Mouse (Mus musculus) C2C12 (cell line): ENCODE results near the gene Cxcr3. TPM values are rescaled to one million over a fixed set of nuclear protein-coding genes. Genes with fewer than 3 reads are reported as not detected.

Source experiments
- H3K27me3 ChIP-seq: one replicate; pipeline ENCODE4 v1.6.1; 2011; ENCODE audit not compliant: control insufficient read depth, insufficient read depth, insufficient read length
- H3K36me3 ChIP-seq: one replicate; pipeline ENCODE4 v1.6.1; 2011; ENCODE audit not compliant: control insufficient read depth, insufficient read depth
- H3K4me3 ChIP-seq: one replicate; pipeline ENCODE4 v1.5.1; 2011; ENCODE audit warnings: mild to moderate bottlenecking, control low read depth; ENCODE audit not compliant: poor library complexity, insufficient read depth, severe bottlenecking
- H3K79me2 ChIP-seq: one replicate; pipeline ENCODE4 v1.6.1; 2011; ENCODE audit not compliant: control insufficient read depth, insufficient read depth
- H3K79me3 ChIP-seq: one replicate; pipeline ENCODE4 v1.6.1; 2011; ENCODE audit warnings: low read depth, control low read depth
- H3ac ChIP-seq: one replicate; pipeline ENCODE3; 2011; ENCODE audit warnings: low read depth; ENCODE audit not compliant: control insufficient read depth, insufficient read length
- CEBPB ChIP-seq: IDR thresholded peaks from one replicate; pipeline ENCODE4 v1.6.1; 2011; ENCODE audit warnings: low read depth, mild to moderate bottlenecking, control low read depth, moderate library complexity
- CTCF ChIP-seq: IDR thresholded peaks from one replicate; pipeline ENCODE4 v1.5.1; 2011; ENCODE audit not compliant: control insufficient read depth, insufficient read depth, insufficient read length
- FOSL1 ChIP-seq: IDR thresholded peaks from one replicate; pipeline ENCODE4 v1.8.0; 2011; ENCODE audit warnings: mild to moderate bottlenecking, low read length; ENCODE audit not compliant: poor library complexity, insufficient read depth, severe bottlenecking
- MAX ChIP-seq: IDR thresholded peaks from one replicate; pipeline ENCODE4 v1.6.1; 2011; ENCODE audit warnings: mild to moderate bottlenecking, control low read depth
- MYOD1 ChIP-seq: IDR thresholded peaks from one replicate; pipeline ENCODE4 v1.6.1; 2011; ENCODE audit warnings: low read depth; ENCODE audit not compliant: control insufficient read depth, insufficient read length
- MYOG ChIP-seq: IDR thresholded peaks from one replicate; pipeline ENCODE4 v1.6.1; 2011; ENCODE audit not compliant: control insufficient read depth, insufficient read length; ENCODE audit errors: extremely low read depth
- USF1 ChIP-seq: IDR thresholded peaks from one replicate; pipeline ENCODE4 v1.6.1; 2011; ENCODE audit warnings: low read depth, mild to moderate bottlenecking, control low read depth, moderate library complexity
- polyA plus RNA-seq: library from polyadenylated mRNA; unstranded; fragments of >200 nt; fragmentation: generic; extraction: Trizol; gene quantifications from one replicate; pipeline ENCODE4 v1.2.1, GENCODE M21; 2012; ENCODE audit warnings: missing spikeins

The Cxcr3 gene
- polyA plus RNA-seq, 1 experiment = not detected

GRCm38 (mm10) chrX:101734981-101735380 lies 912 bp upstream of the Cxcr3 start:
- TF ChIP-seq MAX = no peak
- no peak for TF ChIP-seq FOSL1
- no peak overlapping the region for H3ac ChIP-seq
- no peaks in the 10 kb centered on the region for H3K79me2 ChIP-seq
- no peak overlapping the region for H3K4me3 ChIP-seq
- H3K79me3 ChIP-seq = no peaks in the 10 kb centered on the region
- no peaks in the 10 kb centered on the region for H3K36me3 ChIP-seq
- H3K27me3 ChIP-seq = no peaks in the 10 kb centered on the region

DNA sequence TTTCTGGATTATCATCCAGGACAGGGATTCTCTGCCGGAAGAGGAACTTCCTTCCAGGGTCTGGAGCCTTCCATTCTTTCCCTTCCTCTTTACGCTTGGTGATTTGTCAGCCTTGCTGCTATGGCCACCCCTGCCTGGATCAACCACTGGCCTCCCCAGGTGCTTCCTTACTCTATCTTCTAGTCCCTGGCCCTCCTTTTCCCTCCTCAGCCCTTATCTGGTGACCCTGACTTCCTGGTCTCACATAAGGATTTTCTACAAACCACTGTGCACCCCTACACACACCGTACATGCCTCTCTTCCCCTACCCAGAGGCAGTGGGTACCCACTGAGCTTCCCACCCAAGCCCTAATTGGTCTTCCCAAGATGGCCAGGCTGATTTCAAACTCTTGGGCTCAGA lies 781 bp downstream of the Cxcr3 start:
- Histone ChIP-seq H3K79me2 (no peaks in the 10 kb centered on the region), H3K27me3 (no peaks in the 10 kb centered on the region), H3K36me3 (no peaks in the 10 kb centered on the region), H3ac (no peak overlapping the region), H3K79me3 (no peaks in the 10 kb centered on the region), H3K4me3 (no peak overlapping the region)
- no peak for TF ChIP-seq USF1
- TF ChIP-seq FOSL1 = no peak
- TF ChIP-seq CTCF = no peak
- no peak for TF ChIP-seq MYOG
- TF ChIP-seq MYOD1 = no peak
- no peak for TF ChIP-seq CEBPB
- TF ChIP-seq MAX = no peak

GRCm38 (mm10) chrX:101732644-101733043 lies 1.4 kb downstream of the Cxcr3 start:
- Histone ChIP-seq H3K27me3 (no peaks in the 10 kb centered on the region), H3K79me3 (no peaks in the 10 kb centered on the region), H3ac (no peak overlapping the region), H3K36me3 (no peaks in the 10 kb centered on the region), H3K4me3 (no peak overlapping the region), H3K79me2 (no peaks in the 10 kb centered on the region)
- TF ChIP-seq USF1 (no peak), MYOD1 (no peak), FOSL1 (no peak), MYOG (no peak), CTCF (no peak), MAX (no peak), CEBPB (no peak)

- Histone ChIP-seq H3K79me2 (no peaks in the 10 kb centered on the region), H3K4me3 (no peak overlapping the region), H3ac (no peak overlapping the region), H3K36me3 (no peaks in the 10 kb centered on the region), H3K79me3 (no peaks in the 10 kb centered on the region), H3K27me3 (no peaks in the 10 kb centered on the region)
- TF ChIP-seq CTCF = no peak
- no peak for TF ChIP-seq FOSL1
- TF ChIP-seq CEBPB = no peak
- no peak for TF ChIP-seq MYOD1
- no peak for TF ChIP-seq USF1
- no peak for TF ChIP-seq MAX
- TF ChIP-seq MYOG = no peak
Measured at GRCm38 (mm10) chrX:101730010-101730409, 4.1 kb downstream of the Cxcr3 start.

- Histone ChIP-seq H3K79me2 (no peaks in the 10 kb centered on the region), H3ac (no peak overlapping the region), H3K79me3 (no peaks in the 10 kb centered on the region), H3K4me3 (no peak overlapping the region), H3K36me3 (no peaks in the 10 kb centered on the region), H3K27me3 (no peaks in the 10 kb centered on the region)
- TF ChIP-seq MAX (no peak), USF1 (no peak), MYOD1 (no peak), FOSL1 (no peak), MYOG (no peak), CEBPB (no peak), CTCF (no peak)
Measured at GRCm38 (mm10) chrX:101720401-101720800, 13.7 kb downstream of the Cxcr3 start.

- TF ChIP-seq MAX = no peak
- no peak for TF ChIP-seq MYOD1
- no peak for TF ChIP-seq CEBPB
- TF ChIP-seq MYOG = no peak
- TF ChIP-seq CTCF = no peak
- TF ChIP-seq FOSL1 = no peak
- Histone ChIP-seq H3K36me3 (no peaks in the 10 kb centered on the region), H3K4me3 (no peak overlapping the region), H3K79me3 (no peaks in the 10 kb centered on the region), H3ac (no peak overlapping the region), H3K79me2 (no peaks in the 10 kb centered on the region), H3K27me3 (no peaks in the 10 kb centered on the region)
Measured at GRCm38 (mm10) chrX:101705111-101705510, 29.0 kb downstream of the Cxcr3 start.
